Mouse (Mus musculus) limb, embryonic 12.5 days (tissue): ENCODE measurements at regions not wholly inside any gene's neighbourhood (a gene's known extent, or its start where the extent isn't known, plus 50 kb on each side); places are given as distances from the start of the nearest gene placed in this dataset.

ENCODE experiments used
- ATAC-seq: fragments of 200-750 bp; cut with Nextera tagmentation; 2 replicates; pipeline ENCODE4 v1.8.0; 2017; ENCODE audit warnings: low read depth, moderate TSS enrichment; ENCODE audit not compliant: insufficient number of reproducible peaks, insufficient read depth, low FRiP score, low TSS enrichment
- H3K27ac ChIP-seq: fragments of 300-500 bp; sonication (generic); 2 replicates; pipeline ENCODE4 v1.5.1; 2016; ENCODE audit warnings: mild to moderate bottlenecking, moderate library complexity
- H3K27me3 ChIP-seq: fragments of 300-500 bp; sonication (generic); 2 replicates; pipeline ENCODE4 v1.6.1; 2016; ENCODE audit warnings: mild to moderate bottlenecking, moderate library complexity
- H3K36me3 ChIP-seq: fragments of 300-500 bp; sonication (generic); 2 replicates; pipeline ENCODE4 v1.6.1; 2016; ENCODE audit warnings: mild to moderate bottlenecking, moderate library complexity
- H3K4me1 ChIP-seq: fragments of 300-500 bp; sonication (generic); replicated peaks from 2 replicates; pipeline ENCODE4 v1.6.1; 2016
- H3K4me2 ChIP-seq: fragments of 300-500 bp; sonication (generic); 2 replicates; pipeline ENCODE4 v1.6.1; 2016; ENCODE audit warnings: mild to moderate bottlenecking, moderate library complexity
- H3K4me3 ChIP-seq: fragments of 300-500 bp; sonication (generic); replicated peaks from 2 replicates; pipeline ENCODE4 v1.5.1; 2016; ENCODE audit warnings: mild to moderate bottlenecking
- H3K9ac ChIP-seq: fragments of 300-500 bp; sonication (generic); replicated peaks from 2 replicates; pipeline ENCODE4 v1.6.1; 2016; ENCODE audit warnings: mild to moderate bottlenecking, moderate library complexity
- H3K9me3 ChIP-seq: fragments of 300-500 bp; sonication (generic); 2 replicates; pipeline ENCODE4 v1.6.1; 2016; ENCODE audit warnings: mild to moderate bottlenecking, moderate library complexity
- WGBS: fragments of 180-500 bp; shearing (Covaris S2); methylation state at CpG from one replicate; pipeline ENCODE4 v1.1.7; 2016; 5-methylcytosine and 5-hydroxymethylcytosine counted together

GRCm38 (mm10) chr13:102380667-102381066 lies 312.7 kb upstream of the Cd180 start:
- ATAC-seq: no peak
- Histone ChIP-seq H3K36me3 (no peaks in the 10 kb centered on the region), H3K4me1 (no peaks in the 10 kb centered on the region), H3K27me3 (no peaks in the 10 kb centered on the region), H3K9me3 (no peaks in the 10 kb centered on the region), H3K27ac (no peak overlapping the region), H3K4me2 (no peak overlapping the region), H3K4me3 (no peak overlapping the region), H3K9ac (no peak overlapping the region)
- WGBS: 90% methylated on average over 2 of the region's 2 CpGs

GRCm38 (mm10) chr13:102391911-102392310 lies 301.4 kb upstream of the Cd180 start:
- no peaks in the 10 kb centered on the region for H3K36me3 ChIP-seq
- no peak for ATAC-seq
- no peaks in the 10 kb centered on the region for H3K9me3 ChIP-seq
- no peak overlapping the region for H3K27ac ChIP-seq
- WGBS: 84% methylated on average over 2 of the region's 2 CpGs
- H3K4me1 ChIP-seq: peaks cover 13% of the 10 kb centered on the region
- H3K4me2 ChIP-seq: no peak overlapping the region
- H3K4me3 ChIP-seq: no peak overlapping the region
- no peak overlapping the region for H3K9ac ChIP-seq
- H3K27me3 ChIP-seq: no peaks in the 10 kb centered on the region

GRCm38 (mm10) chr13:102392868-102393661 lies 300.3 kb upstream of the Cd180 start:
- Histone ChIP-seq H3K4me2 (no peak overlapping the region), H3K9me3 (no peaks in the 10 kb centered on the region), H3K27me3 (no peaks in the 10 kb centered on the region), H3K27ac (no peak overlapping the region), H3K36me3 (no peaks in the 10 kb centered on the region), H3K9ac (no peak overlapping the region), H3K4me3 (no peak overlapping the region), H3K4me1 (peaks cover 13% of the 10 kb centered on the region)
- WGBS: 43% methylated on average over 10 of the region's 10 CpGs
- no peak for ATAC-seq

GRCm38 (mm10) chr13:102393662-102393970 lies 299.7 kb upstream of the Cd180 start:
- Histone ChIP-seq H3K27ac (no peak overlapping the region), H3K4me3 (no peak overlapping the region), H3K36me3 (no peaks in the 10 kb centered on the region), H3K4me2 (no peak overlapping the region), H3K9me3 (no peaks in the 10 kb centered on the region), H3K4me1 (peaks cover 13% of the 10 kb centered on the region), H3K9ac (no peak overlapping the region), H3K27me3 (no peaks in the 10 kb centered on the region)
- 53% methylated on average over 2 of the region's 2 CpGs for WGBS
- no peak for ATAC-seq

- H3K27me3 ChIP-seq: no peaks in the 10 kb centered on the region
- H3K4me1 ChIP-seq: peaks cover 13% of the 10 kb centered on the region
- no peak overlapping the region for H3K4me2 ChIP-seq
- H3K9ac ChIP-seq: no peak overlapping the region
- H3K36me3 ChIP-seq: no peaks in the 10 kb centered on the region
- no peak overlapping the region for H3K4me3 ChIP-seq
- ATAC-seq: no peak
- H3K27ac ChIP-seq: no peak overlapping the region
- H3K9me3 ChIP-seq: no peaks in the 10 kb centered on the region
- 85% methylated on average over 3 of the region's 3 CpGs for WGBS
These were observed 299.3 kb upstream of the Cd180 start for GRCm38 (mm10) chr13:102394057-102394456.

GRCm38 (mm10) chr13:102397411-102397810 lies 295.9 kb upstream of the Cd180 start:
- H3K36me3 ChIP-seq: no peaks in the 10 kb centered on the region
- no peaks in the 10 kb centered on the region for H3K9me3 ChIP-seq
- no peak for ATAC-seq
- 92% methylated on average over 4 of the region's 4 CpGs for WGBS
- no peak overlapping the region for H3K4me2 ChIP-seq
- no peak overlapping the region for H3K27ac ChIP-seq
- no peak overlapping the region for H3K4me3 ChIP-seq
- H3K27me3 ChIP-seq: no peaks in the 10 kb centered on the region
- no peak overlapping the region for H3K9ac ChIP-seq
- peaks cover 13% of the 10 kb centered on the region for H3K4me1 ChIP-seq

- no peak overlapping the region for H3K27ac ChIP-seq
- H3K4me2 ChIP-seq: no peak overlapping the region
- WGBS: 85% methylated on average over 4 of the region's 4 CpGs
- H3K9ac ChIP-seq: no peak overlapping the region
- H3K4me3 ChIP-seq: no peak overlapping the region
- H3K4me1 ChIP-seq: no peaks in the 10 kb centered on the region
- no peak for ATAC-seq
- no peaks in the 10 kb centered on the region for H3K27me3 ChIP-seq
- H3K36me3 ChIP-seq: no peaks in the 10 kb centered on the region
- H3K9me3 ChIP-seq: no peaks in the 10 kb centered on the region
These were observed 281.5 kb upstream of the Cd180 start for GRCm38 (mm10) chr13:102411840-102412239.

- H3K4me3 ChIP-seq: no peak overlapping the region
- H3K9ac ChIP-seq: no peak overlapping the region
- H3K9me3 ChIP-seq: no peaks in the 10 kb centered on the region
- H3K27ac ChIP-seq: no peak overlapping the region
- H3K4me2 ChIP-seq: no peak overlapping the region
- no peak for ATAC-seq
- H3K36me3 ChIP-seq: no peaks in the 10 kb centered on the region
- H3K4me1 ChIP-seq: no peaks in the 10 kb centered on the region
- WGBS: 39% methylated on average over 3 of the region's 3 CpGs
- no peaks in the 10 kb centered on the region for H3K27me3 ChIP-seq
These were observed 258.9 kb upstream of the Cd180 start for GRCm38 (mm10) chr13:102434372-102434954.

GRCm38 (mm10) chr13:102442676-102443075 lies 250.7 kb upstream of the Cd180 start:
- no peaks in the 10 kb centered on the region for H3K36me3 ChIP-seq
- H3K4me1 ChIP-seq: no peaks in the 10 kb centered on the region

GRCm38 (mm10) chr13:102447310-102447709 lies 246.0 kb upstream of the Cd180 start:
- Histone ChIP-seq H3K4me1 (peaks cover 8% of the 10 kb centered on the region; the same call in 1 of the 2 replicates), H3K4me2 (no peak overlapping the region), H3K36me3 (no peaks in the 10 kb centered on the region), H3K4me3 (no peak overlapping the region), H3K27ac (no peak overlapping the region), H3K9me3 (no peaks in the 10 kb centered on the region), H3K9ac (no peak overlapping the region), H3K27me3 (no peaks in the 10 kb centered on the region)
- WGBS: 37% methylated on average over 5 of the region's 5 CpGs
- no peak for ATAC-seq

More at GRCm38 (mm10) chr13:102442676-102443075, 250.7 kb upstream of the Cd180 start:
- H3K27me3 ChIP-seq: no peaks in the 10 kb centered on the region
- no peaks in the 10 kb centered on the region for H3K9me3 ChIP-seq
- 66% methylated on average over 2 of the region's 2 CpGs for WGBS
- no peak overlapping the region for H3K4me3 ChIP-seq
- H3K27ac ChIP-seq: no peak overlapping the region
- H3K9ac ChIP-seq: no peak overlapping the region
- ATAC-seq: no peak
- no peak overlapping the region for H3K4me2 ChIP-seq

- WGBS: 23% methylated on average over 8 of the region's 8 CpGs
- Histone ChIP-seq H3K36me3 (no peaks in the 10 kb centered on the region), H3K9ac (no peak overlapping the region), H3K4me1 (peaks cover 8% of the 10 kb centered on the region; the same call in 1 of the 2 replicates), H3K27me3 (no peaks in the 10 kb centered on the region), H3K4me2 (no peak overlapping the region), H3K27ac (no peak overlapping the region), H3K9me3 (no peaks in the 10 kb centered on the region), H3K4me3 (no peak overlapping the region)
- ATAC-seq: no peak
These were observed 243.8 kb upstream of the Cd180 start for GRCm38 (mm10) chr13:102449416-102450121.
